Mouse (Mus musculus): Measurements from ENCODE around the gene Rccd1.

- peak; percentile 83 for TF ChIP-seq CTCF (IDR thresholded peaks at IDR 0.05; ENCODE audit: borderline replicate concordance, extremely low read depth, insufficient read depth, insufficient read length)
- peak; percentile 30; the same call in 1 of the 2 replicates for TF ChIP-seq POLR2A (IDR thresholded peaks at IDR 0.05; ENCODE audit: borderline replicate concordance, extremely low read depth, insufficient read depth, insufficient read length, poor library complexity, severe bottlenecking)
These were observed 15.8 kb upstream of the Rccd1 start for GRCm38 (mm10) chr7:80339793-80340628.
